Mouse (Mus musculus): ENCODE results near the gene Traf3ip3.

DNA sequence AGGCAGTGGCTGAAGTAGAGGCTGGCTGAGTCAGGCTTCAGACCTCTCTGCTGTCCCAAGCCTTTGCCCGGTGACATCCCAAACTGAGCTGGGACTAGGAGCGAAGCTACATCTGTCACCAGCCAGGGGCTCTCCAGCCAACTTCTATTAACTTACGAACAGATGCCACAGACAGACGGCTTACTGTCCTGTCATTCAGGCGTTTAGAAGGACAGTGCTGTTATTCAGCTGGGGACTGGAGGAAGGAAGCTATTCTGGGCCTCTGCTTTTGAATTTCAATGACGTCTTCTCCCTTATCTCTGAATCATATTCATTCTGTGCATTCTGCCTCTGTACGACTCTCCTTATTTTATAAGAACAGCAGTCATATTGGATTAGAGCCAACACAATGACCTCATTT, 50.4 kb downstream of the Traf3ip3 start:
- TF ChIP-seq CTCF (IDR thresholded peaks at IDR 0.05; ENCODE audit: control insufficient read depth, insufficient read depth, insufficient replicate concordance, low read depth, low read length) (no peak), POLR2A (IDR thresholded peaks at IDR 0.05; ENCODE audit: control insufficient read depth, low read depth, low read length) (no peak)

All from testis, adult 2 months (tissue).